Mouse (Mus musculus): ENCODE measurements around the gene Galntl6.

Galntl6 gene

GRCm38 (mm10) chr8:57962286-57963110 is 949.9 kb downstream of the Galntl6 start:
- no peak for DNase-seq (ENCODE audit: low spot score)

GRCm38 (mm10) chr8:57959136-57959535 is 953.3 kb downstream of the Galntl6 start:
- DNase-seq (ENCODE audit: low spot score) = no peak

DNA sequence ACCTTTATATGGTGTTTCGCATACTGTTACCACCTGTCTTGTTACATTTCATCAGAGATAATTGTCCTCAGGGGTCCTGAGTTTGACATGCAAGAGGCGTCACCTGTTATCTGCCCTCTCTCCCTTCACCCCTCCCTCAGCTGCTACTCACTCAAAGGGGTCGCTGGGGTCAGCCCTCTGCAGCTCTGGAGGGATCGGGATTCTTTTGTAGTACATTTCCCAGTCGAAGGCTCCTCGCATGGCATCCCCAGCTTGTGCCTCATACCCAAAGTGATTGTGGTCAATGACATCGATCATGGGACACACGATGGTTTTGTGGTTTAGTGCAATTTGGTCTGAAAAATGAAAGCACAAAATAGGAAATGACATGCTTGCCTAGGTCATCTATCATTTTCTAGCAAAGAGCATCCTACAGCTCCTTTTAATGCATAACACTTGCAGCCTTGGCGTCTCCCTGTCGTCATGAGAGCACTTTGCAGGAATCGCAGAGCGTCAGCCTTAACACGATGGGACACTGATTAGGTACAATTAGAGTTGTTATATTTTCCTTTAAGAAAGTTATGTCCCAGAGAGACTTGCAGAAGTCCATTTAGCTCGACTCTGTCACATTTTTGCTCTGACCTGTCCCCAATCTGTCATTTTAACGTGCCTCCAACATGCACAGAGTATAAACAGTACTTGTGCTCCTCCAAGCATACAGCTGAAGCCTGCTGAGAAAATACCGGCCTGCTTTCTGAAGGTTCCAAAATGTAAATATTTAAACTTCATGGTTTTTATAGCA is 954.1 kb downstream of the Galntl6 start:
- no peak for DNase-seq (ENCODE audit: low spot score)

DNA sequence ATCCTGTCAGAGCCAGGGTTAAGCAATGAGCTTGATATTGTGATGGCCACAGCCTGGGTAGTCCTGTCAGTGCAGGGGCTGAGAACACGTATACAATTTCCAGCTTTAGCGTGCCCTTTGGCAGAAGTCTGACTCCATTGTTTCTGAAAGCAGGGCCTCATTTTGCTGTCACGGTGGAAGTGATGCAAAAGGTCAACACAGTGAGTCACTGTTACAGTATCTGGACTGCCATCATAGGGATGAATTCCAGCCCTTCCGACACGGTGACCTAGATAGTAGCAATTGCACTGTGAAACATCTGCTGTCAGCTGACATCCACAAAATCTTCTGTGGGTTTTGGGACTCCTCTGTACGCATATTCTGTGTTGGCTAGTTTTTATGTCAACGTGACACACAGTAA is 956.9 kb downstream of the Galntl6 start:
- no peak for DNase-seq (ENCODE audit: low spot score)

DNA sequence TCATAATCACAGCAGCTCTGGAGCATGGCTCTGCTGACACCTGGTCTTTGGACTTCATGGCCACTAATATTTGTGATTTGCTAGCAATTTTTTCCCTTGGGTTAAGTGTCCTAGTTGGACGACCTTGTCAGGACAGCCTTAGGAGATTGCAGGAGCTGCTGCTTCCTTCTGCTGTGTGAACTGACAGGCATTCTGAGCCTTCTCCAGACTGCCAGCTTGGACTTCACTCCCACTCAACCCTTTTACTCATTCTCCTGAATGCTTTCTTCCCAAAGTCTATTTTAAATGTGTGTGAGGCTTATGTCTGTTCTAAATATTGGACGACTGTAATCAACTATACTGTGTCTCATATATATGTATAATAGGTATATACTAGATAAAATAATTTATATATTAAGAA is 971.3 kb downstream of the Galntl6 start:
- DNase-seq (ENCODE audit: low spot score) = no peak

- no peak for DNase-seq (ENCODE audit: low spot score)
Observed at GRCm38 (mm10) chr8:57939856-57940420, 972.5 kb downstream of the Galntl6 start.

DNA sequence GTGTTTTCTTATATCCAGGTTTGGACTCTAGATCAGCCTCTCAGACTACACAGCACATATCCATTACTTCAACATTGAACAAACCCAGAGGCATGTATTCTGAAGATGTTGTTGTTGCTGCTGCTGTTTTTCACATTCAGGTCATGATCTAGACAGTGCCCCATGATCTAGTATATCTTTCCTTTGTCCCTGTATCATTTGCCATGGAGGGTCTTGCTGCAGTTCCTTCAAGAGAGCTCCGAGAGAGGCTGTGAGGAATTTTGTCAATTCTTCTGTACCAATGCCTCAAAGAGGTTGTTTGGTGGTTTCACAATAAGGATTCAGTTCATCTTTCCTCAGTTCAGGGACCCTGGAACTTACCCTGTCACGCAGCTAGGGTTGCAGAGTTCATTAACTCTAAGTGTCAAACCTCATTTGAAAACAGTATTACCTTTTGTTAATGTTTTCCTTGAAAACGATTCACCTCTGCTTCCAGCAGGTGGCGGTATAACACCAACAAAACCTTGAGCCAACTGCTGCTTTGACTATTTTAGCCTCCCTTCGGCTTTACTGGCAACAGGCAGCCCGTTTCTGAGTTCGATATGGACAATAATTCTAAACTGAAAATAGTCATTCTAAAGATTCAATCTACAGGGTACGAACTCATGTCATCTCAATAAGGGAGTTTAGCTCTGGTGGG is 973.1 kb downstream of the Galntl6 start:
- DNase-seq (ENCODE audit: low spot score) = peak; percentile 72

GRCm38 (mm10) chr8:57927074-57927473 is 985.4 kb downstream of the Galntl6 start:
- DNase-seq (ENCODE audit: low spot score) = no peak

DNA sequence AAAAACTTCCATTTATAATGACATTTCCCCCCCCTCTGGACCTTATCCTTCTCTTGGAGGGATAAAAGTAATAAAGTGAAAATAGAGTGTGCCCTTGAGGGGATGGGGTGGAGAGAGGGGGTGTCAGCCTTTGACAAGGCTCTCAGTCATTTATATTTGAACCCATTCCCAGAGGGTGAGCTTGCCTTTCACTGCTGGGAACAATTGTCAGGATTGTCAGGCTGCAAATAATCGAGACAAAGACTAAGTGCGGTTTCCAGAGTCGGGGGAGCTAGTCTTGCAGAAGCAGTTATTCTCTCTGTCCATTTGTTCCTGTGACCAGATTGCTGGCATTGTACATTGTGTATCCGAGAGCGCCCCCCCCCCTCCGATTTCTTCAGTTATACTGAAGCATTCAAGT is 988.9 kb downstream of the Galntl6 start:
- DNase-seq (ENCODE audit: low spot score) = no peak

DNA sequence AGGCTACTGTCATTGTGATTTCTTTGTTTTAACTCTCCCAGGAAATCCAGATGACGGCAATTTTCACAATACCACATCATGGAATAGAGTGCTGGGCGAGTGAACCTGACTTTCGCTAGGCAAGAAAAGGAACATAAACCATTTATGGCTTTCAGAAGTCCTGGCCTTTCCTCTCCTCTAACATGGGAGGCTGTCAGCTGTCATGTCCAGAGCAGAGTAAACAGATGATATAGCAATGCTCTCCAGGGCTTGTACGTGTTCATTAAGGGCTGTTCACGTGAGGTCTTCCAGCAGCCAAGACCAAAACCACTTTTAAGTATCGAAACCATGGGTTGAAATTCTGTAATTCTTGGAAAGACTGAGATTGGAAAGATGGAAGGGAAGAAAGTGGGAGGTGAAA is 989.3 kb downstream of the Galntl6 start:
- DNase-seq (ENCODE audit: low spot score) = no peak

GRCm38 (mm10) chr8:57922214-57923070 is 990.0 kb downstream of the Galntl6 start:
- DNase-seq (ENCODE audit: low spot score) = no peak

- DNase-seq (ENCODE audit: low spot score) = no peak
Observed at GRCm38 (mm10) chr8:57920326-57920903, 992.0 kb downstream of the Galntl6 start.

- DNase-seq (ENCODE audit: low spot score) = no peak
Observed at GRCm38 (mm10) chr8:57918720-57919640, 993.5 kb downstream of the Galntl6 start.

GRCm38 (mm10) chr8:57893360-57893759 is 1019.1 kb downstream of the Galntl6 start:
- no peak for DNase-seq (ENCODE audit: low spot score)

DNA sequence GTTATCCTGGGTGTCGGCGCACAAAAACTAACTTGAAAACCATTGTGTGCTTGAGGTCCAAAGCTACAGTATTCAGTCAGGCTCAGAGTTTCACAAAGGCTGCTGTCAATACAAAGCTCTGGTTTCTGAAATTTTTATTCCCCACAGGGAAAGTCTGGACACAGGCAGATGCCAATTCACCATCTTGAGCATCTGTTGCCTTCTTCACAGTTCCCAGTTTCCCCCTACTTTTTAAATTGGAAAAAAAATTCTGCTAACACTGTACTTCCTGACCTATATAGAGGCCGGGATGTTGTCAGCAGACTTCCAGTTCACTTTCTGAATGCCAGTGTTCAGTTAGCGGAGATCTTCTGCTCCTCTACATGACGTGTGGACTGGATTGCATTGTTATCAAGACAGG is 1020.3 kb downstream of the Galntl6 start:
- no peak for DNase-seq (ENCODE audit: low spot score)

- DNase-seq (ENCODE audit: low spot score) = no peak
Observed at GRCm38 (mm10) chr8:57890159-57890558, 1022.3 kb downstream of the Galntl6 start.

- no peak for DNase-seq (ENCODE audit: low spot score)
Observed at GRCm38 (mm10) chr8:57888831-57889230, 1023.6 kb downstream of the Galntl6 start.

DNA sequence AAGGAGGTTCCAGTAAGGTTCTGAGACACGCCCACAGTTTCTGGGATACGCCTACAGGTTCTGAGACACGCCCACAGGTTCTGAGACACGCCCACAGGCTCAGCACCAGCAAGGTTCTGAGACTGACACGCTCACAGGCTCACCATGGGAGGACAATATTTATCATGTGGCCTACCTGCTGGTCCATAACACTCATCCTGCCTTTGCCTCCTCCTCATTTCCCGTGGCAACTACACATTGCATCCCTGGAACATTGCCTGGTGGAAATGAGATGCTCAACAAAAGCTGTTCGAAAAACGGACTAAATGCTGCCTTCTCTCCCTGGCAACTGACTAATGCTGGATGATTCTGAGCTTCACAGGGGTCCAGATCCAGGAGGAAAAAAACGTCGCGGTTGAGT is 1033.0 kb downstream of the Galntl6 start:
- DNase-seq (ENCODE audit: low spot score) = no peak

- DNase-seq (ENCODE audit: low spot score) = no peak
Observed at GRCm38 (mm10) chr8:57849074-57849473, 1063.4 kb downstream of the Galntl6 start.

DNA sequence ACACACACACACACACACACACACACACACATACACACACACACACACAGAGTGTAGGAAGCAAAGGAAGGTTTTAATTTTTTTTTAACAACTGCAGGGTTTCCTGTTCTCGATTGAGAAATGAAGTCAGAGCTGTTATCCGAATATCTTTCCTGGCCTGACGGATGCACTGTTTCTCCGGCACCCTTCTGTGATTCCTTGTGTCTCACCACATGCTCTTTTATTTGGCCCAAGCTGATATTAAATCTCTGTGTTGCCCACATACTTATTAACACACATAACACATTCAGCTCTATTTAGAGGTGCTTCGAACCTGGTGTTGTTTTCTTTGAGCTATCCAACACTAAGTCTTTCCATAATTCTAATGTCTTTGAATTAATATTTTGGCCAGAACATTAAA is 1069.0 kb downstream of the Galntl6 start:
- DNase-seq (ENCODE audit: low spot score) = no peak

Data from testis, postnatal 10 days (tissue).